Mouse (Mus musculus) cortical plate, adult 2 months (tissue): ENCODE measurements around the gene Prkrip1. TPM values are rescaled to one million over a fixed set of nuclear protein-coding genes. Genes with fewer than 3 reads are reported as not detected.

Experiments used
- H3K27ac ChIP-seq: fragments of 200-500 bp; 2 replicates; pipeline ENCODE4 v1.5.1; 2012; ENCODE audit warnings: low read length, control low read depth, inconsistent platforms; ENCODE audit not compliant: insufficient read depth
- H3K4me1 ChIP-seq: fragments of 200-500 bp; 2 replicates; pipeline ENCODE4 v1.6.1; 2011; ENCODE audit warnings: low read length; ENCODE audit not compliant: control insufficient read depth, insufficient read depth
- H3K4me3 ChIP-seq: fragments of 200-500 bp; 2 replicates; pipeline ENCODE4 v1.5.1; 2011; ENCODE audit warnings: mild to moderate bottlenecking, low read length, control low read depth; ENCODE audit not compliant: insufficient read depth
- CTCF ChIP-seq: fragments of 200-500 bp; IDR thresholded peaks from 2 replicates; pipeline ENCODE4 v1.5.1; 2011; ENCODE audit warnings: mild to moderate bottlenecking, control low read depth, low read length; ENCODE audit not compliant: insufficient read depth; ENCODE audit errors: extremely low read depth
- POLR2A ChIP-seq: fragments of 200-500 bp; IDR thresholded peaks from 2 replicates; pipeline ENCODE4 v1.6.1; 2011; ENCODE audit warnings: mild to moderate bottlenecking, low read length, control low read depth; ENCODE audit not compliant: insufficient read depth; ENCODE audit errors: extremely low read depth
- polyA plus RNA-seq: library from polyadenylated mRNA; depleted of rRNA; stranded (reverse); fragments of >200 nt; gene quantifications from 2 replicates; pipeline ENCODE4 v1.2.3, GENCODE M21; 2012; rRNA removed

Prkrip1 gene
- polyA plus RNA-seq, result 35.0 and 36.0 TPM in 2 replicates

DNA sequence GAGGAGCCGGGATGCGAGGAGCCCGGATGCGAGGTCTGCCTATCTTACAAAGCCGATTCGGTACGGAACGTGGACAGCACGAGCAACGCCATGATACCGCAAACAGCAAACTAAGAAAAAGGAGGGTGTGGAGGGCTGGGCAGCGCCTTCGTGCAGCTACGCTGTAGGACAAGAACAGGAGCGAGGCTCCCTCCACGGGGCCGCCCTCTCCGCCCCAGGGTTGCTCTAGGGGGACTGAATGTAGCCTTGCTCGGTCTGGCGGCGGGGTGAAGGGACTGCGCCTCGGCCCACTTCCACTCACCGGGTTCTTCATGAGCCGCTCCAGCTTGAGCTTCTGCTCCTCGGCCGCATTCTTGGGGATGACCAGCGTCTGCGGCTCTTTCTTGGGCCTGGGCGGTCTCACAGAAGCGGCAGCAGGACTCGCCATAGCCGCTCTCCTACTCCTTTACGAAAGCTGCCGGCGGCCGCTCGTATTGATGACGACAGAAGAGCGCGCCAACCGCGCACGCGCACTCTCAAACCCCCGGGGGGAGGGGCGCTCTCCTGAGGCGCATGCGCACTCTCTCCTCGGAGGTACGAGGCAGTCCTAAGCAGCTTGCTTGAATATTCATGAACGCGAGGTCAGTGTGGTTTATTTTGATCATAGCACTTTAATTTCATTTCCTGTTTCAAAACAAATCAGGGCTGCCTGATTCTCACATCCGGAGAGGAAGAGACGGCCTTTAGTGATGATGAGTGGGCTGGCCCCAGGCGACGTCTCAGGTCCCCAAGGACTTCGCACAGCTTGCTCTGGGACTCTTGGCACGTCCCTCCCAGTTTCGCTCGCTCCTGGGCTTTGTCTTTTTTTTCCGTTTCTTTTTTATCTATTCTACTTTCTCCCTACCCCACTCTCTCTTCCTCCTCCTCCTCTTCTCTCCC, at the start of gene Prkrip1:
Gene Prkrip1 (minus strand): TSS at position 490 of the 918 bp plus-strand sequence.
- TF ChIP-seq CTCF (no peak), POLR2A (peak; percentile 83)
- Histone ChIP-seq H3K4me1 (peaks cover 3% of the 10 kb centered on the region; the same call in 1 of the 2 replicates), H3K4me3 (peak within 1 kb of the TSS; percentile 84), H3K27ac (peak within 1 kb of the TSS; percentile 7; the same call in 1 of the 2 replicates)

DNA sequence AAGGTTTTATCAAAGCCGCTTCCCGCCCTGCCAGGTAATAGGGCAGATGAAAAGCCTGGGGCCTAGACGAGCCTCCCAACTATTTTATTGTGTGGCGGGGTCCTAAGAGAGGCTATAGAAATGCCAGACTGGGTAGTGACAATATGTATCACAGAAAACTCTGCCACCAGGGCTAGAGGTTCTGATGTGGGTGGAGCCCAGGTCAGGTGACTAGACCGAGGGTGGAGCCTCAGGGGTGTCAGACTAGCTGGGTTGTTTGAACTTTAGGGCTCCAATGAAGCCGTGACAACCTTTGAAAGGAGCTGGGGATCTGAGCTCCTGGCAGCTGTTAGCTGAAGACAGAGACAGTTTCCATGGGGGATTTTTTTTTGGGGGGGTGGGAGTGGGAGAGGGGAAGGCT, 49.7 kb upstream of the Prkrip1 start:
- TF ChIP-seq POLR2A (no peak), CTCF (no peak)

DNA sequence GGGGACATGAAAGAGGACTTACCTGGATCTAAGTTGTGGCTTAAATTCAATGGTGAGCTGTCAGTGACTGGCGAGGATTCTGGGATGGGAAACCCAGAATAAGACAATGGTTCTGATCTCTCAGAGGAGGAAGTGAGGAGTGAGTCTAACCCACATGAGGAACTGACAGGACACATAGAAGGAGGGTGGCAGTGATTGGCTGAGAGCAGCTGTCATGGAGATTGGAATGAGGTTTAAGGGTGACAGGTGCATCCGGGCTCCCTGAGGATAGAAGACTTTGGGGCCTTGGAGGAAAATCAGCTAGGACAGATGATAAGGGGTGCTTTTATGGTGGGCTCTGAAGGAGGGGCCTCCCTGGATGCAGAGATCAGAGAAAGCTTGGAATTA, 47.7 kb upstream of the Prkrip1 start, which contains the start of gene Sh2b2:
Gene Sh2b2 (minus strand): TSS at position 105 of the 387 bp plus-strand sequence.
- TF ChIP-seq POLR2A, result no peak
- TF ChIP-seq CTCF, result no peak
- Histone ChIP-seq H3K27ac (no peak within 1 kb of the TSS), H3K4me1 (no peaks in the 10 kb centered on the region), H3K4me3 (peak within 1 kb of the TSS; percentile 98; the same call in 1 of the 2 replicates)

More for the DNA sequence above, 49.7 kb upstream of the Prkrip1 start:
- Histone ChIP-seq H3K4me3 (no peak overlapping the region), H3K27ac (no peak overlapping the region), H3K4me1 (no peaks in the 10 kb centered on the region)

DNA sequence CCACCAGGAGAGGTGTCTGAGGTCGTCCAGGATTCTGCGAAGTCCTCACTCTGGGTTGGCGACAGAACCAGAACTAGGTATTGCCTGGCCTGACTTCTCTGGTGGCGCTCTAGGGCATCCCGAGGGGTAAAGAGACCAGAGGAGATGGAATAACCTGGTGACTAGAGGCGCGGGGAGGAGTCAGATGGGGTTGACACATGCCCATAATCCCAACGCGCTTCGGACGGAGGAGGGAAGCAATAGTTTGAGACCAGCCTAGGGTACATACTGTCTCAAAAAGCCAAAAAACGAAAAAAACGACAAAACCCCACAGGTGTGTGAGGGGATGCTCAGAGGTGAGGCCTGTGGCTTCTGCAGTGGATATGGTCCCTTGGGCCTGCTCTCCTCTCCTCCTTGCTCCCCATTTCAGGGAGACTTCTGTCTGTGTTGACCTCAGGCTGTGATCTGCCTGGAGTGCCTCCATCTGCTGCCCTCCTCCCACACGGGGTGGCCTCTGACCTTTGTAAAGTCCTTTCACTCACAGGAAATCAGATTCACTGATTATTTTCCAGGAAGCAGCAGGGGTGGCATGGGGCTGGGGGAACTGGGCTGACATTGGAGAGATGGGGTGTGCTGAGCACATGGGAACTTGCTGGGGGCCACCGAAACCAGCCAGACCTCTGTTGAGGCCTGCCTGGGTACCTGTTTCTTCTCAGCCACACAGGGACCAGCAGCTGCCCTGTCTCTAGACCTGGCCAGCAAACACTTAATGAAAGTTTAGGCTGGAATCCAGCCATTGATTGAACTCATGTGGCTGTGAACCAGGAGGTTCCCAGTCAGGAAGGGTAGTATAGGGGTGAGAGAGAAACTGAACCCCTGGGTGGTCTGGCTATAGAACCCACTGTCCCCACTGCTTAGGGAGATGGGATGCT, 47.0 kb upstream of the Prkrip1 start:
- Histone ChIP-seq H3K4me1 (no peaks in the 10 kb centered on the region), H3K4me3 (peak overlapping the region; percentile 98; the same call in 1 of the 2 replicates), H3K27ac (no peak overlapping the region)
- TF ChIP-seq POLR2A (no peak), CTCF (no peak)

DNA sequence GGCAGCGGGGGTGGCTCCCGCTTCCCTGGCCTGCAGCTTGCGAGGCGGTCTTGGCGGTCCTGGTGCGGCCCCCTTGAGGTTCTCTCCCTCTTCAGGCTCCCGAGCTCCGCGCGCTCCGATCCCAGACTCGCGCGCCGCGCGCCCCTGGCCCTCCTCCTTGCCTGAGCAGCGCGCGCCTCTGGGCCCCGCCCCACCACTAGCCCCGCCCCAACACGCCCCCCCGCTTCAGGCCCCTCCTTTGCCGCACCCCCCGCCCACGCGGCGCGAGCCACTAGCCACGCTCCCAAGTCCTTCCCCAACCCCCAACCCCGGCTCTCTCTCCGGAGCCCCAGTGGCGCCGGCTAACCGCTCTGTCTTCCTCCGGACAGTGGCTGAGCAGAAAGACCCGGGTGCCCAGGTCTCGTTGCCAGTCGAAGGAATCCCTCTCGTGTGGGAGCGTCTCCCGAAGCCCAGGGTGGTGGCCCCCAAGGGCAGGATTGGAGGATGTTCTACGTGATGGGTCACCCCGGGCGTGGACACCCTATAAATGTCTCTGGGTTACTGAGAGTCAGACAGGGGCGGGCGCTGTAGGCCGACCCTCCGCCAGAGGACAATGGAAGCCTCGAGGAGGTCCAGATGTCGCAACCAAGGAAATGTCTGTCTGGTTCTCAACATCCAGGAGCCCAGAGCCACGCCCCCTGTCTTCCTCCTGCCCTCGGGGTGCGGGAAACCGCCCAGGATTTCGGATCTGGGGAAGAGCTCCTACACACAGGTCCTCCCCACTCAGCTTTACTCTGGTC, 46.2 kb upstream of the Prkrip1 start:
- no peak for TF ChIP-seq CTCF
- 0 out of 2 replicates have a peak, but pooled peaks have one; percentile 16 for TF ChIP-seq POLR2A
- H3K4me1 ChIP-seq, result no peaks in the 10 kb centered on the region
- peak overlapping the region; percentile 22; the same call in 1 of the 2 replicates for H3K27ac ChIP-seq
- peak overlapping the region; percentile 98 for H3K4me3 ChIP-seq

DNA sequence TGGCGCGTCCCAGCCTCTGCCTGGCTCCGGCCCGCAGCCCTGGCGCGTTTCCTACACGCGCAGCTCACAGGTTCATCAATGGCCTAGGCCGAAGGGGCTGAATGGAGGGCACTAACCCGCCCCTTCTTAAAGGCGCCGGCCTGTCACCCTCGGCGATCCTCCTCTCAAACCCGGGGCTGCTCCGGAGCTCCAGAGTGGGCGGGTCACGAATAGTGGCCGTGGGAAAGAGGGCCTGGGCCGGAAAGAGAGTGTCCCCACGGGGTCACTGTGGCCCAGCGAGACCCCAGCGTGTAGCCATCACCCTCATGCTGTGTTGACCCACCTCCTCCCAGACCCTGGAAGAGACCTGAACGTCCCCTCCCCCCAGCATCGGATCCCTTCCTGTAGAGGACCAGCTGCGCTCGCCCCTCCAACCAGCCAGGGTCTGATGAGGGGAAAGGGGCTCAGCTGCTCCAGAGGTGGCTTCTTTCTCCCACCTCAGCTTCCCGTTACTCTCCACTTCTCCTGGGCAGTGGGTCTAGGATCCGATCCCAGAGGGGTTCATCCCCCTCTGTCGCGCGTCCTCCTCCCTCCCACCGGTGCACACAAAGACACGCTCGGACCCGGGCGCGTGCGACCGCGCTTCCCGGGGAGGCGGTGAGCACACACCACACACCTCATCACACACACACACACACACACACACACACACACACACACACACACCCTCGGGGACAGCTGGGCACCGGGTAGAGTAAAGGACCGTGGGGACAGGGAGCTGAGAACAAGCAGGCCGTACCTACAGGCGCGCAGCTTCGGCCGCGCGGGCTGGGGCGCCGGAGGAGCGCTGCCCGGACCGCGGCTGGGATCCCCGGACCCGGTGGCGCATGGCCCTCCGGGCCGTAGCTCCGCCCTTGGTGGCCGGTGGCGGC, 45.3 kb upstream of the Prkrip1 start:
- TF ChIP-seq POLR2A (no peak), CTCF (no peak)
- Histone ChIP-seq H3K27ac (no peak overlapping the region), H3K4me3 (peak overlapping the region; percentile 98), H3K4me1 (no peaks in the 10 kb centered on the region)

DNA sequence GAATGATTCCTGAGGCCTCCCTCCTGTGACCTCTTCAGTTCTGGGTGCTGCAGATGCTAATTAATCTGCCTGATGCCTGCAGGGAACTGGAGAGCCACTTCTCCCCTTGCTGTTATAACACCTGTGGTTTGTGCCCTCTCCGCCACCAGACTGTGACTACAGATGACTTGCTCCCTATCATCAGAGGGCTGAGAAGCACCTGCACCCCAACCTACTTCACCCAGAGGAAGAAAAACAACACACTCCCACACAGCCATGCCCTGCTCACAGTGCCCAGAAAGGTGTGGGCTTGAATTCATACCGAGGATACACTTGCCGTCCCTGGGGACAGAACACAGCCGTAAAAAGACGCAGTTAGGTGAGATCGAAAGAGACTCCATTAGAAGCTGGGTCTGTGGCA, 42.4 kb upstream of the Prkrip1 start:
- no peak overlapping the region for H3K4me3 ChIP-seq
- H3K4me1 ChIP-seq, result 0 out of 2 replicates have a peak, but pooled peaks cover 1% of the 10 kb centered on the region
- no peak for TF ChIP-seq POLR2A
- no peak for TF ChIP-seq CTCF
- no peak overlapping the region for H3K27ac ChIP-seq

DNA sequence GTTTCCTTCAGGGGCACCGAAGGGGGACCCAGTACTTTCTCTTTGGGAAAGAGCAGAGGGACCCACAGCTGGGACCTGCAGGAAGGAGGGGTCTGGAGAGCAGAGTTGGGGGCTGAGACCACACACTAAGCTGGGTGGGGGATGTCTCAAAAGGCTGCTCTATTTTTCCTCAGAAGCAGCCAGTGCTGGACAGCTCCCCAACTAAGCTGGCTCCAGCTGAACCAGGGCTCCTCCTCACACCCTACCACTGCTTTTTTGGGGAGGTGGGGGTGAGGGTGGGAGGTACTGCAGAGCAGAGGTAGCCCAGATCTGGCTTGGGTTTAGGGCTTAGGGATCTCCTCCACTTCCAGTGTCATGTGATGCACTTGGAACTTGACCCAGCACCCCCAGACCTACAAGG, 41.6 kb upstream of the Prkrip1 start:
- Histone ChIP-seq H3K27ac (no peak overlapping the region), H3K4me1 (0 out of 2 replicates have a peak, but pooled peaks cover 1% of the 10 kb centered on the region), H3K4me3 (no peak overlapping the region)
- TF ChIP-seq CTCF, result no peak
- TF ChIP-seq POLR2A, result no peak
